Mouse (Mus musculus) liver, embryonic 15.5 days (tissue): ENCODE data around the gene Rab11a. TPM values are rescaled to one million over a fixed set of nuclear protein-coding genes. Genes with fewer than 3 reads are reported as not detected.
A peak's percentile ranks its signal among the peaks of the same experiment; 100 is the strongest.
"Not testable (repeated sequence)": the region's sequence is repeated elsewhere in the genome, so short reads cannot be mapped to it uniquely, and the experiment has no call there.

Source experiments
- ATAC-seq: fragments of 200-750 bp; cut with Nextera tagmentation; 2 replicates; pipeline ENCODE4 v1.8.0; 2017; ENCODE audit warnings: moderate number of reproducible peaks, mild to moderate bottlenecking, moderate library complexity; ENCODE audit not compliant: insufficient read depth
- H3K27ac ChIP-seq: fragments of 300-500 bp; sonication (generic); replicated peaks from 2 replicates; pipeline ENCODE4 v1.5.1; 2015; ENCODE audit warnings: mild to moderate bottlenecking, inconsistent platforms
- H3K27me3 ChIP-seq: fragments of 300-500 bp; sonication (generic); 2 replicates; pipeline ENCODE4 v1.6.1; 2015; ENCODE audit warnings: mild to moderate bottlenecking, inconsistent platforms
- H3K36me3 ChIP-seq: fragments of 300-500 bp; sonication (generic); replicated peaks from 2 replicates; pipeline ENCODE4 v1.6.1; 2015; ENCODE audit warnings: moderate library complexity, mild to moderate bottlenecking, inconsistent platforms
- H3K4me1 ChIP-seq: fragments of 300-500 bp; sonication (generic); replicated peaks from 2 replicates; pipeline ENCODE4 v1.6.1; 2015; ENCODE audit warnings: inconsistent platforms
- H3K4me2 ChIP-seq: fragments of 300-500 bp; sonication (generic); 2 replicates; pipeline ENCODE4 v1.6.1; 2015; ENCODE audit warnings: moderate library complexity, mild to moderate bottlenecking, inconsistent platforms
- H3K4me3 ChIP-seq: fragments of 300-500 bp; sonication (generic); replicated peaks from 2 replicates; pipeline ENCODE4 v1.5.1; 2015; ENCODE audit warnings: mild to moderate bottlenecking, inconsistent platforms
- H3K9ac ChIP-seq: fragments of 300-500 bp; sonication (generic); 2 replicates; pipeline ENCODE4 v1.6.1; 2015; ENCODE audit warnings: moderate library complexity, mild to moderate bottlenecking, inconsistent platforms
- H3K9me3 ChIP-seq: fragments of 300-500 bp; sonication (generic); replicated peaks from 2 replicates; pipeline ENCODE4 v1.6.1; 2016; ENCODE audit warnings: inconsistent platforms
- WGBS: fragments of 180-500 bp; shearing (Covaris S2); methylation state at CpG from one replicate; pipeline ENCODE4 v1.1.7; 2015; ENCODE audit warnings: mixed read lengths; ENCODE audit not compliant: insufficient replicate concordance; 5-methylcytosine and 5-hydroxymethylcytosine counted together
- polyA plus RNA-seq: library from polyadenylated mRNA; unstranded; fragments of >200 nt; fragmentation: Nextera tagmentation; extraction: Ambion mirVana; gene quantifications from 2 replicates; pipeline ENCODE4 v1.2.1, GENCODE M21; 2015

Gene Rab11a
- polyA plus RNA-seq, 1 experiment from 2014 or later: 214 TPM

- H3K9ac ChIP-seq: no peak overlapping the region
- no peaks in the 10 kb centered on the region for H3K27me3 ChIP-seq
- ATAC-seq: no peak
- H3K4me2 ChIP-seq: no peak overlapping the region
- H3K36me3 ChIP-seq: no peaks in the 10 kb centered on the region
- no peaks in the 10 kb centered on the region for H3K9me3 ChIP-seq
- peaks cover 5% of the 10 kb centered on the region; the same call in 1 of the 2 replicates for H3K4me1 ChIP-seq
- 32% methylated on average over 1 of the region's 1 CpGs for WGBS
- H3K4me3 ChIP-seq: no peak overlapping the region
- no peak overlapping the region for H3K27ac ChIP-seq
Observed at GRCm38 (mm10) chr9:64742453-64742852, 4.9 kb upstream of the Rab11a start.

- Histone ChIP-seq H3K27ac (no peak overlapping the region), H3K4me3 (no peak overlapping the region), H3K9ac (no peak overlapping the region), H3K4me2 (no peak overlapping the region), H3K4me1 (peaks cover 18% of the 10 kb centered on the region), H3K27me3 (no peaks in the 10 kb centered on the region), H3K36me3 (no peaks in the 10 kb centered on the region), H3K9me3 (no peaks in the 10 kb centered on the region)
- 60% methylated on average over 2 of the region's 2 CpGs for WGBS
- no peak for ATAC-seq
Observed at GRCm38 (mm10) chr9:64739001-64739400, 1.4 kb upstream of the Rab11a start.

- peak overlapping the region; percentile 88 for H3K4me2 ChIP-seq
- H3K27ac ChIP-seq: peak overlapping the region; percentile 91
- H3K36me3 ChIP-seq: no peaks in the 10 kb centered on the region
- under 1% methylated on average over 35 of the region's 35 CpGs for WGBS
- H3K9ac ChIP-seq: peak overlapping the region; percentile 95
- H3K4me3 ChIP-seq: peak overlapping the region; percentile 99
- H3K27me3 ChIP-seq: no peaks in the 10 kb centered on the region
- peak; percentile 59 for ATAC-seq
- H3K4me1 ChIP-seq: peaks cover 18% of the 10 kb centered on the region
- no peaks in the 10 kb centered on the region for H3K9me3 ChIP-seq
Observed at GRCm38 (mm10) chr9:64736639-64737405, 736 bp downstream of the Rab11a start.

GRCm38 (mm10) chr9:64736076-64736638 is 1.4 kb downstream of the Rab11a start:
- Histone ChIP-seq H3K9me3 (no peaks in the 10 kb centered on the region), H3K27ac (peak overlapping the region; percentile 91), H3K4me2 (peak overlapping the region; percentile 88), H3K27me3 (no peaks in the 10 kb centered on the region), H3K36me3 (no peaks in the 10 kb centered on the region), H3K9ac (peak overlapping the region; percentile 95), H3K4me3 (peak overlapping the region; percentile 99), H3K4me1 (peaks cover 22% of the 10 kb centered on the region)
- WGBS: 3% methylated on average over 9 of the region's 9 CpGs
- ATAC-seq: no peak

GRCm38 (mm10) chr9:64734992-64735391 is 2.6 kb downstream of the Rab11a start:
- H3K4me2 ChIP-seq, H3K36me3 ChIP-seq, H3K9ac ChIP-seq, H3K27me3 ChIP-seq, H3K4me3 ChIP-seq, H3K9me3 ChIP-seq, ATAC-seq, H3K27ac ChIP-seq: not testable (repeated sequence)
- H3K4me1 ChIP-seq: peaks cover 25% of the 10 kb centered on the region
- 81% methylated on average over 7 of the region's 7 CpGs for WGBS

GRCm38 (mm10) chr9:64734166-64734565 is 3.4 kb downstream of the Rab11a start:
- Histone ChIP-seq H3K4me2 (no peak overlapping the region), H3K27me3 (no peaks in the 10 kb centered on the region), H3K4me3 (no peak overlapping the region), H3K9me3 (no peaks in the 10 kb centered on the region), H3K36me3 (no peaks in the 10 kb centered on the region), H3K4me1 (peaks cover 28% of the 10 kb centered on the region), H3K27ac (no peak overlapping the region; the same call in 1 of the 2 replicates), H3K9ac (no peak overlapping the region)
- no peak for ATAC-seq
- WGBS: 45% methylated on average over 6 of the region's 6 CpGs

- no peak overlapping the region for H3K4me2 ChIP-seq
- H3K9me3 ChIP-seq: no peaks in the 10 kb centered on the region
- H3K9ac ChIP-seq: no peak overlapping the region
- ATAC-seq: no peak
- H3K27ac ChIP-seq: no peak overlapping the region
- WGBS: 61% methylated on average over 3 of the region's 3 CpGs
- peaks cover 19% of the 10 kb centered on the region for H3K4me1 ChIP-seq
- peaks cover 21% of the 10 kb centered on the region for H3K36me3 ChIP-seq
- no peaks in the 10 kb centered on the region for H3K27me3 ChIP-seq
- no peak overlapping the region for H3K4me3 ChIP-seq
Observed at GRCm38 (mm10) chr9:64731029-64731560, 6.5 kb downstream of the Rab11a start.

GRCm38 (mm10) chr9:64726454-64726853 is 11.1 kb downstream of the Rab11a start:
- ATAC-seq: no peak
- no peak overlapping the region for H3K4me3 ChIP-seq
- 86% methylated on average over 5 of the region's 5 CpGs for WGBS
- H3K4me1 ChIP-seq: peaks cover 9% of the 10 kb centered on the region; the same call in 1 of the 2 replicates
- H3K27me3 ChIP-seq: no peaks in the 10 kb centered on the region
- H3K9ac ChIP-seq: no peak overlapping the region
- H3K9me3 ChIP-seq: no peaks in the 10 kb centered on the region
- H3K36me3 ChIP-seq: peaks cover 45% of the 10 kb centered on the region
- H3K27ac ChIP-seq: no peak overlapping the region
- H3K4me2 ChIP-seq: no peak overlapping the region

GRCm38 (mm10) chr9:64719526-64720163 is 17.9 kb downstream of the Rab11a start:
- H3K9me3 ChIP-seq: no peaks in the 10 kb centered on the region
- no peak overlapping the region for H3K4me3 ChIP-seq
- H3K36me3 ChIP-seq: peaks cover 29% of the 10 kb centered on the region
- H3K4me2 ChIP-seq: no peak overlapping the region
- no peaks in the 10 kb centered on the region for H3K27me3 ChIP-seq
- 66% methylated on average over 5 of the region's 5 CpGs for WGBS
- no peak overlapping the region for H3K27ac ChIP-seq
- peaks cover under 1% of the 10 kb centered on the region; the same call in 1 of the 2 replicates for H3K4me1 ChIP-seq
- H3K9ac ChIP-seq: no peak overlapping the region
- ATAC-seq: no peak

GRCm38 (mm10) chr9:64710291-64710690 is 27.3 kb downstream of the Rab11a start:
- peaks cover 24% of the 10 kb centered on the region for H3K36me3 ChIP-seq
- not testable (repeated sequence) for H3K4me2 ChIP-seq, ATAC-seq, H3K4me1 ChIP-seq, H3K27me3 ChIP-seq, H3K9ac ChIP-seq, H3K4me3 ChIP-seq, H3K9me3 ChIP-seq, H3K27ac ChIP-seq
- 83% methylated on average over 5 of the region's 5 CpGs for WGBS
